Mouse (Mus musculus): ENCODE data around the gene Omg. TPM values are rescaled to one million over a fixed set of nuclear protein-coding genes. Genes with fewer than 3 reads are reported as not detected.

Omg gene
- polyA plus RNA-seq, 2 experiments, result 0.01 TPM; not detected in 1

- TF ChIP-seq CTCF (IDR thresholded peaks at IDR 0.05; ENCODE audit: low read depth) (no peak), EP300 (IDR thresholded peaks at IDR 0.05; ENCODE audit: low read depth) (no peak)
- 13% methylated on average over 6 of the region's 6 CpGs for WGBS (ENCODE audit: insufficient replicate concordance)
- no peak overlapping the region for H3K27ac ChIP-seq
- H3K4me1 ChIP-seq (replicated peaks; ENCODE audit: control insufficient read depth in 2 of 2, insufficient read depth in 2 of 2, low read length in 1 of 2), result peaks cover 0 to 9% of the 10 kb centered on the region in 2 experiments; a peak in 2 of 4 replicates
- no peaks in the 10 kb centered on the region for H3K27me3 ChIP-seq (ENCODE audit: control insufficient read depth, insufficient read depth, low read length)
- H3K9ac ChIP-seq (replicated peaks), result no peak overlapping the region
- no peak for DNase-seq (ENCODE audit: low read depth in 3 of 3, low spot score in 3 of 3)
- peak; percentile 62 for ATAC-seq (ENCODE audit: insufficient read depth)
- H3K36me3 ChIP-seq (replicated peaks; ENCODE audit: control insufficient read depth, insufficient read depth, low read depth), result no peaks in the 10 kb centered on the region
- H3K4me3 ChIP-seq (ENCODE audit: insufficient read depth in 1 of 2, low read depth in 2 of 2, low read length in 2 of 2), result no peak overlapping the region
- H3K4me2 ChIP-seq (ENCODE audit: low read depth), result no peak overlapping the region
- no peaks in the 10 kb centered on the region for H3K9me3 ChIP-seq (ENCODE audit: control insufficient read depth, low read length)
Observed at GRCm38 (mm10) chr11:79533311-79533710, 29.4 kb upstream of the Omg start.

DNA sequence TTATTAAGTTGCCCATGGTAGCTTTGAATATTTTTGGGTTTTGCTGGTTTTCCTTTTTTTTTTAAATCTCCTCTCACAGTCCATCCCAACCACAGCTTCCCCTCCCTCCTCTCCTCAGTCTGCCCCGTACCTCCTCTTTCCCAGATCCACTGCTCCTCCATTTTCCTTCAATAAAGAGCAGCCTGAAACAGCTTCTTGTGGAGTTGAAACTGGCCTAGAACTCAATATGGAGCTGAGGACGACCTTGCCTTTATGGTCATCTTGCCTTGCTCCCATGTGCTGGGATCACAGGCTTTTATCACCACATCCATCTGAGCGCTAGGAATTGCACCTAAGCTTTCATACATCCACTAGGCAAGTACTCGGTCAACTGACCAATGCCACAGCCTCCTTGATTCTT lies 27.6 kb upstream of the Omg start:
- no peak for ATAC-seq (ENCODE audit: insufficient read depth)
- 73% methylated on average over 4 of the region's 4 CpGs for WGBS (ENCODE audit: insufficient replicate concordance)
- no peak overlapping the region for H3K27ac ChIP-seq

DNA sequence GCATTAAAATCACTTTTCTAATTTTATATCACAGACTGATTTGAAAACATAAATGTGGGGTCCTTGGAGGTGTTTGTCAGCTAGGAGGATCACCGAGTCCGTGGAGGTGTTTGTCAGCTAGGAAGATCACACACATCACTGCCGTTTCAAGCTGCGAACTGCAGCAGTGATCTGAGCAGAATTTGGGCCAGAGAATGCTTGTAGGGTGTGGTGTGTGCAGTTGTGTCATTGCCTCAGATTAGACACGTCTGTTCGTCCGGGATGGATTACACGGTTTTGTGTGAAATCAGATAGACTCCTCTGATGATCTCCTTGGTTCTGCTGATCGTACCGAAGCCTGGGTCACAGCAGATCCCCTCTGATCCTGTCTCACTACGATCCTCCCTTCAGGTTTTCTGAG lies 26.9 kb upstream of the Omg start:
- H3K36me3 ChIP-seq (replicated peaks; ENCODE audit: control insufficient read depth, insufficient read depth, low read depth), result no peaks in the 10 kb centered on the region
- no peaks in the 10 kb centered on the region for H3K27me3 ChIP-seq (ENCODE audit: control insufficient read depth, insufficient read depth, low read length)
- ATAC-seq (ENCODE audit: insufficient read depth), result no peak

More for the DNA sequence above, 27.6 kb upstream of the Omg start:
- H3K9ac ChIP-seq (replicated peaks), result no peak overlapping the region
- no peaks in the 10 kb centered on the region for H3K36me3 ChIP-seq (replicated peaks; ENCODE audit: control insufficient read depth, insufficient read depth, low read depth)
- H3K9me3 ChIP-seq (ENCODE audit: control insufficient read depth, low read length), result no peaks in the 10 kb centered on the region
- DNase-seq (ENCODE audit: low read depth in 3 of 3, low spot score in 3 of 3), result no peak
- no peak overlapping the region for H3K4me3 ChIP-seq (ENCODE audit: insufficient read depth in 1 of 2, low read depth in 2 of 2, low read length in 2 of 2)
- H3K4me1 ChIP-seq (replicated peaks; ENCODE audit: control insufficient read depth in 2 of 2, insufficient read depth in 2 of 2, low read length in 1 of 2), result peaks cover 0 to 21% of the 10 kb centered on the region in 2 experiments; a peak in 2 of 4 replicates
- no peak overlapping the region for H3K4me2 ChIP-seq (ENCODE audit: low read depth)
- no peak for TF ChIP-seq CTCF (IDR thresholded peaks at IDR 0.05; ENCODE audit: low read depth)
- TF ChIP-seq EP300 (IDR thresholded peaks at IDR 0.05; ENCODE audit: low read depth), result no peak
- H3K27me3 ChIP-seq (ENCODE audit: control insufficient read depth, insufficient read depth, low read length), result no peaks in the 10 kb centered on the region

GRCm38 (mm10) chr11:79530333-79530761 lies 26.5 kb upstream of the Omg start, which contains the start of the genes Evi2 and Evi2a:
Evi2 (minus strand) TSS chr11:79530589.
Evi2a (minus strand) TSS chr11:79530609.
- H3K4me3 ChIP-seq (ENCODE audit: insufficient read depth in 1 of 2, low read depth in 2 of 2, low read length in 2 of 2), result peak within 1 kb of the TSS in 1 of 2 experiments; percentile 20; a peak in 2 of 4 replicates
- ATAC-seq (ENCODE audit: insufficient read depth) (no peak), DNase-seq (ENCODE audit: low read depth in 3 of 3, low spot score in 3 of 3) (peak in 1 of 3 experiments; percentile 35)
- H3K36me3 ChIP-seq (replicated peaks; ENCODE audit: control insufficient read depth, insufficient read depth, low read depth), result no peaks in the 10 kb centered on the region
- peak within 1 kb of the TSS; percentile 22; the same call in 1 of the 2 replicates for H3K4me2 ChIP-seq (ENCODE audit: low read depth)
- TF ChIP-seq CTCF (IDR thresholded peaks at IDR 0.05; ENCODE audit: low read depth) (no peak), EP300 (IDR thresholded peaks at IDR 0.05; ENCODE audit: low read depth) (no peak)
- no peak within 1 kb of the TSS for H3K9ac ChIP-seq (replicated peaks)
- no peak within 1 kb of the TSS for H3K27ac ChIP-seq
- peaks cover 0 to 21% of the 10 kb centered on the region in 2 experiments; a peak in 2 of 4 replicates for H3K4me1 ChIP-seq (replicated peaks; ENCODE audit: control insufficient read depth in 2 of 2, insufficient read depth in 2 of 2, low read length in 1 of 2)
- H3K27me3 ChIP-seq (ENCODE audit: control insufficient read depth, insufficient read depth, low read length), result no peaks in the 10 kb centered on the region
- 15% methylated on average over 7 of the region's 7 CpGs for WGBS (ENCODE audit: insufficient replicate concordance)
- H3K9me3 ChIP-seq (ENCODE audit: control insufficient read depth, low read length), result no peaks in the 10 kb centered on the region

More for the DNA sequence above, 26.9 kb upstream of the Omg start:
- no peak for TF ChIP-seq EP300 (IDR thresholded peaks at IDR 0.05; ENCODE audit: low read depth)
- H3K4me1 ChIP-seq (replicated peaks; ENCODE audit: control insufficient read depth in 2 of 2, insufficient read depth in 2 of 2, low read length in 1 of 2), result peaks cover 0 to 21% of the 10 kb centered on the region in 2 experiments; a peak in 2 of 4 replicates
- no peaks in the 10 kb centered on the region for H3K9me3 ChIP-seq (ENCODE audit: control insufficient read depth, low read length)
- 20% methylated on average over 11 of the region's 11 CpGs for WGBS (ENCODE audit: insufficient replicate concordance)
- no peak overlapping the region; the same call in 1 of the 2 replicates for H3K4me2 ChIP-seq (ENCODE audit: low read depth)
- H3K4me3 ChIP-seq (ENCODE audit: insufficient read depth in 1 of 2, low read depth in 2 of 2, low read length in 2 of 2), result no peak overlapping the region
- no peak overlapping the region for H3K9ac ChIP-seq (replicated peaks)
- H3K27ac ChIP-seq, result no peak overlapping the region
- no peak for DNase-seq (ENCODE audit: low read depth in 3 of 3, low spot score in 3 of 3)

GRCm38 (mm10) chr11:79529736-79530135 lies 25.9 kb upstream of the Omg start:
- WGBS (ENCODE audit: insufficient replicate concordance), result 75% methylated on average over 2 of the region's 2 CpGs
- peaks cover 0 to 21% of the 10 kb centered on the region in 2 experiments; a peak in 2 of 4 replicates for H3K4me1 ChIP-seq (replicated peaks; ENCODE audit: control insufficient read depth in 2 of 2, insufficient read depth in 2 of 2, low read length in 1 of 2)
- no peak overlapping the region for H3K9ac ChIP-seq (replicated peaks)
- H3K9me3 ChIP-seq (ENCODE audit: control insufficient read depth, low read length), result no peaks in the 10 kb centered on the region
- H3K4me2 ChIP-seq (ENCODE audit: low read depth), result peak overlapping the region; percentile 22; the same call in 1 of the 2 replicates
- no peak overlapping the region for H3K27ac ChIP-seq
- peak overlapping the region in 1 of 2 experiments; percentile 6; a peak in 2 of 4 replicates for H3K4me3 ChIP-seq (ENCODE audit: insufficient read depth in 1 of 2, low read depth in 2 of 2, low read length in 2 of 2)
- no peak for TF ChIP-seq EP300 (IDR thresholded peaks at IDR 0.05; ENCODE audit: low read depth)
- no peak for TF ChIP-seq CTCF (IDR thresholded peaks at IDR 0.05; ENCODE audit: low read depth)
- DNase-seq (ENCODE audit: low read depth in 3 of 3, low spot score in 3 of 3), result no peak
- no peak for ATAC-seq (ENCODE audit: insufficient read depth)
- no peaks in the 10 kb centered on the region for H3K27me3 ChIP-seq (ENCODE audit: control insufficient read depth, insufficient read depth, low read length)
- H3K36me3 ChIP-seq (replicated peaks; ENCODE audit: control insufficient read depth, insufficient read depth, low read depth), result no peaks in the 10 kb centered on the region
